Mouse (Mus musculus) brain, adult 2 months (tissue): ENCODE data around the gene Sh2d4b.

Experiments used
- DNase-seq: peaks from one replicate; pipeline ENCODE4 v3.0.0; 2011; ENCODE audit warnings: low read depth, low spot score

Gene Sh2d4b

DNA sequence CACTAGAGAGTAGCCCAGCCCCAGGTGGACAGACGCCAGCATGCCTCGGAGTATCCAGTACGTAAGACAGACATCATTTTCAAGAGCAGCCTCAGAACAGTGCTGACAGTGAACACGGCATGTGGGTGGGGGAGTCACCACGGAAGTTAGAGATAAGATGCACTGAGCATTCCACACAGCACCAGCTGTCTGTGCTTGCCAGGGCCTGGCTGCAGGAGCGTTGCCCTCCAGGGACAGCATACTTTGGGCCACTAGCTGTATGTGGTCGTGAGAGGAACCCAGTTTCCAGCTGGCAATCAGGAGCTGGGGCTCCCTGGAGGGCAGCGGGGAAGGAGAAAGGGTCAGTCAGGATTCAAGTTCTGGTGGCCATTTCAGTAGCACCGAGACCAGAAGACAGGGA, 13.7 kb upstream of the Sh2d4b start:
- DNase-seq, result no peak

DNA sequence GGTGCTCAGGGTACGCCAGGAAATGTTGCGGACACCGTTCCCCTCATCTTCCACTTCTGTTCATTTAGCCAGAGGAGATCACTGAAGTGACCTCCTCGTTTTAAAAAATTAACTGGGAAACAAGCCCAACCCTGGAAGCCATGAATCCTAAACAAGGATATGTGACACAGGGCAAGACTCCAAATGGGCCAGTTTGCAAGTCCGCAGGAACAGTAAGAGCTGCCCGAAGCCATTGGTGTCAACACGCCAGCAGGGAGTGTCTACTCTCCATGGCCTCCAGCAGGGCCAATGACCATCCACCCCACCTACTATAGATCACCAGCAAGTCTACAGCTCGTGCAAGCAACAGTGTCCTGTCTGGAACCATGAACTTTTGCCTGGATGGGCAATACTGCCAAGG, 12.7 kb upstream of the Sh2d4b start:
- DNase-seq, result no peak

- no peak for DNase-seq
Measured at GRCm38 (mm10) chr14:40902307-40903055, 9.4 kb upstream of the Sh2d4b start.

- no peak for DNase-seq
Measured at GRCm38 (mm10) chr14:40900267-40900666, 7.2 kb upstream of the Sh2d4b start.

GRCm38 (mm10) chr14:40897916-40898315, 4.8 kb upstream of the Sh2d4b start:
- DNase-seq, result no peak

DNA sequence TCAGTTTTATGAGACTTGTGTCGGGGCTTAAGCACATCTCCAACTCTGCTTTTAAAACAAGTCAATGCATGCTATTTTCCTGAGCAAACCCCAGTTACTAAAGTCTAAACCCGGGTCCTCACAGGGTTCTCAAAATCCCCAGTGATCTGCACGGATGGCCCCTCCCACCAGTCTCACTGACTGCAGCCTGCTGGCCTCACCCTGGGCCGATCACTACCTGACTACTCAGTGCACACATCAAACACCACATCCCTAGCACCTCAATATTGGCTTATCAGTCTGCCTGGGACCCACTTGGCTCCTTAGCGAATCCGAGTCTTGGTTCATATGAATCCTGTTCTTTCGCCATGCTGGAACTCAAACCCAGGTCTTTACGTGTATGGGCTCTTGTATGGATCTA, 2.6 kb upstream of the Sh2d4b start:
- no peak for DNase-seq

DNA sequence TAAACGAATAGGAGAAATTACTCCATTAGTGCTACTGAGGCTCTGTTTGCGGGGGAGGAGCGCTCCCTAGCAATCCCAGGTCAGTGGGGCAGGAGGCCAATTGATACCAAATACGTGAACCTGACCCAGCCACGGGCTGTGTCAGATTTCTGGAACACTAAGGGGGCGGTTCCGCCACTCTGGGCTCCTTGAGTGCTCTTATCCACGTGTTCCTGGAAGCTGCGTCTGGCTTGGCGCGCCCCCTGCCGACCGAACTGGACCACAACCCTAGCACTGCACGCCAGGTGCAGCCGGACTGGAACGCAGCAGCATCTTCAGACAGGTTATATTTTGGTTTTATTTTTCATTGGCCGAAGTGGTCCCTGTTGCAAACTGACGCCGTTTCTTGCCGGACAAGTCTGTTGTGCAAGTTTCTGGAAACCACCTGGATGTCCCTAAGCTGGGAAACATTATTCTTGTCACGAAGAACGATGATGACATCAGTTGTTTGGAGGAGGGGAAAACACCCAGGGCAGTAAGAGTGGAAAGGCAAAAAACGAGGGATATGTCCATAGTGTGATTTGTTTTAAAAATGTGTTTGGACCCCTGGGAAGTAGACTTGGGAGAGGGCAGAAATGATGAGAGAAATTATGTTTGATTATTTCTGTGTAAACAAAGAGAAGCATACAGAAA, 1.6 kb upstream of the Sh2d4b start:
- DNase-seq, result peak; percentile 79

- DNase-seq, result no peak
Measured at GRCm38 (mm10) chr14:40893884-40894283, 818 bp upstream of the Sh2d4b start.

DNA sequence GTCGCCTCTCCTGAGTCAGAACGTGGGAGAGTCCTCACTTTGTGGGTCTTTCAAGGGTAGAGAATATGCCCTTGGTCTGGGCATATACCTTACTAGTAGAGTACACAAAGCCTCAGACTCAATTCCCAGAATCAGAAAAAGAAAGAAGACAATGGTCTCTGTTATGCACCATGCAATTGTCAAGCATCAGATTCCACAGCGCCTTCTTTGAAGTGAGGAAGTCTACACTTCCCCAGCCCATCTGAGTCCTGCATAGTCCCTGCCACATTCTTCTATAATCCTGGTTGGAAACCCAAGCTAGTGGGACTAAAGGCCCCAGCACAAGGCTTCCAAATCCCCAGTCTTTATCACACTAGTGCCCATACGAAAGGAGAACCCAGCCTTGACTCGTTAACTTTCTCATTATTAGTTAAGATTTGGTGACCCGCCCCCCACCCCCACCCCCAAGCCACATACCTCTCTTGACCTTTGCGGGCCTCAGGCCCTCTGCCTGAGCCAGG, 690 bp downstream of the Sh2d4b start:
- DNase-seq, result no peak

- peak; percentile 15 for DNase-seq
Measured at GRCm38 (mm10) chr14:40891506-40891905, 1.6 kb downstream of the Sh2d4b start.

GRCm38 (mm10) chr14:40889704-40890103, 3.4 kb downstream of the Sh2d4b start:
- DNase-seq, result no peak

DNA sequence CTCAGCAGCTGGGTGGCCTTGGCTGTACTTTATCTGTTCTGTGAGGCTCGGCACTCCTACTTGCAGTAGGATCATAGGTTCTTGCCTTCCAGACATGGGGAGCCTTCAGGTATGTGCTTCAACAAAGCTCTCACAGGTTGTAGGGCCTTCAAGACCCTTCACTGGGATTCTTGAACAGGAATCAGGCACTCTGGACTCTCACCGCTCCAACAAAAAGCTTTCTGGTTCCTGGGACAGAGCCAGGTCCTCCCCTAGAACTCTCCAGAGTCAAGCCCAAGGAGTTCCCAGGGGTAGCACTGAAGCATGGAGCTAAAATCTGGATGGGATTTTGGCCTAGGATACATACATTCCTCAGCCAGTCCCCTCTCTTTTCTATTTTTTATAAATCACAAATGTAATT, 3.9 kb downstream of the Sh2d4b start:
- no peak for DNase-seq

GRCm38 (mm10) chr14:40886428-40887202, 6.5 kb downstream of the Sh2d4b start:
- no peak for DNase-seq

DNA sequence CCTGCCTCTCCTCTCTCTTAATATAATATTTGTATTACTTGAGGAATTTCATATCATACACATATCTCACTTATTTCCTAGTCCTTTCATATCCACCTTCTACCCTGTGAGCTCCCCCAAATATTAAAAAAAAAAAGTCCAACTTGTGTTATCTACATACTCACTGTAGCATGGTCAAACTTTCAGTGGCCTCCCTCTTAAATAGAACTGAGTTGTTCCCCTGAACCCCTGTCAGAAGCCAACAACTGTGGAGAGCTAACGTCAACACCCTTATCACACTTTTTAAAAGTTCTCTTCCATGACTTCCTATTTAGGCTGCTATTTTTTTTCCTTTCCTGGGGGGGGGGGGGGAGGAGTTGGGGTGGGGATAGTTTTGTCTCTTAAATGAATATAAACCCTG, 7.3 kb downstream of the Sh2d4b start:
- no peak for DNase-seq

DNA sequence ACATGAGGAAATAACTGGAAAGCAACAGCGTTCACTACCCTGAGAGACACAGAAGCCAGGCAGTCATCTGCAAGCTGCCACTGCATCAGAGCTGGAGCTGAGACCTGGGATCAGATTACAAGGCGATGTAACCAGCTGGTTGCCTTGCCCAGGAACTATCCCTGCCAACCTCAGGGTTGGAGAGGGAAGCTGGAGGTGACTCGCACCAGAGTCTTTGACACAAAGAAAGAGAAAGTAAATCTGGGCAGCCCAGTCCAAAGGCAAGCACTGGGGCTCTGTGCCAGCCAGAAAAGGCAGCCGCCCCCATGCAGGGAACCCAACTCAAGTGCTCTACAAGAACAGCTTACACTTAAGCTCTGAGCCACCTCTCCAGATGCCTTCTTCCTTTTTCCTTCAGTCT, 7.8 kb downstream of the Sh2d4b start:
- peak; percentile 74 for DNase-seq

- no peak for DNase-seq
Measured at GRCm38 (mm10) chr14:40874565-40874964, 18.5 kb downstream of the Sh2d4b start.

GRCm38 (mm10) chr14:40873961-40874360, 19.1 kb downstream of the Sh2d4b start:
- DNase-seq, result no peak

DNA sequence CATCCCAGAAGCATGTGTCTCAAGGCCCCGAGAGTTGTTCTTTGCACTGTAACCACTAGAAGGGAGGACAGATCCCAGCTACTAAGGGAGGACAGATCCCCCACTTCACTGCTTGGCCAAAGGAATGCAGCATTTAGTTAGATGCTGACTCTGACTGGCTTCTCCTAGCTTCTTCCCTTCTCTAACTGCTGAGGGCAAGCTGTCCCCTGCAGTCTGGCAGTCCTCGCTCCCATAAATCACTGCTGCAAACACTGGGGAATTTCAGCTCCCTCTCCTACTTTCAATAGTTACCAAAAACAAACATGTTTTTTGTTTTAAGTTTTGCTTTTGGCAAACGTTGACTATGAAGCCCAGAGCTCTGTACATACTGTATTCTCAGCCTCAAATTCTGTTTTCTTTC, 22.5 kb downstream of the Sh2d4b start:
- no peak for DNase-seq

DNA sequence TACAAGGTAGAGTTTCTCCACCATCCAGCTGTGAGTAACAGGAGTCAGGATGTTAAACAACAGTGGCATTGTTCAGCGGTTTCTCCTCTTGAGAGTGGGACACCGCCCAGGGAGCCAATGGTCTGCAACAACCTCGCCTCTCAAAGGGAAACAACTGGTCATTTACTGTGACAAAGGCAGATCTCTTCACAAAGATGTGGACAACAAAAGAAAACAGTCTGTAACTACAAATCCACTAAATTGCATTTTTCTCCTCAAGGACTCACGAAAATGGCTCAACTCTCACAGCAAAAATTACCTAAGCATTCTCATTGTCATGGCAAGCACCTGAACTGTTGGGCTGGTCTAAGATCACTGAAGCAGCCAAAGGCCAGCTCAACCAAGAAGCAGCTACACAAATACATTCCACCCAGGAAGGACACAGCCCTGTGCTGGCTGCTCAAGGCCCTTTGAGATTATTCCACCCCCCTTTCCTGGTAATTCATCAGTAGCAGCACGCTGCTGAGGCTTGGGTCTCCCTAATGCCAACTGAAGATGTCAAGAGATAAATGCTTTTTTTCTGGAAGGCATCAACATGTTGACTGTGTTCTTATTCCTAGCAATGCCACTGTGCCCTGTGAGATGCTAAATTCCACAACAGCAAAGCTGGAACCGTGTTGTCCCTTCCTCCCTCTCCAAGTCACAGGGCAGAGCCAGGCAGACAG, 28.1 kb downstream of the Sh2d4b start:
- no peak for DNase-seq

GRCm38 (mm10) chr14:40863659-40864058, 29.4 kb downstream of the Sh2d4b start:
- DNase-seq, result no peak

GRCm38 (mm10) chr14:40863022-40863421, 30.0 kb downstream of the Sh2d4b start:
- DNase-seq, result no peak

DNA sequence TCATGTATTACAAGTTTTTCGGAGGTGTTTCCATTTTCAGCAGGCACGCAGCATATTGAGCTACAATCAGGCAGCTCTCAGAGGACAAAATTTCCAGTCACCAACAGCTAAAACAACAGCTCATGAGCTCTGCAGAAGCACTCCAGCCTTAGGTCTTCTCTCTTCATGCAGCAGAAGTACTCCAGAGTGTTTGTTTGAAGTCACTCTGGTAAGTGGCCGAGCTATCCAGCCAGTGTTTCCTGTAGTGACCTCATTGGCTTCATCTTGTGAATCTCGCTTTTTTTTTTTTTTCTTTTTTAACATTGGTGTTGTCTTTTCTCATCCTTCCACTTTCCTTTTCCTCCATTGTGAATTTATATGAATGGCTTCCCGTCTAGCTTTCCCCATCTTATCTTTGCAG, 40.1 kb downstream of the Sh2d4b start:
- no peak for DNase-seq
